Mouse (Mus musculus) stomach, postnatal 0 days (tissue): ENCODE measurements around the gene Cda.

Experiments used
- CTCF ChIP-seq: IDR thresholded peaks from 2 replicates; pipeline ENCODE4 v1.5.1; 2016; ENCODE audit warnings: antibody characterized with exemption, low read depth, mild to moderate bottlenecking, moderate library complexity
- EP300 ChIP-seq: optimal IDR thresholded peaks from 2 replicates; pipeline ENCODE3; 2016; ENCODE audit warnings: antibody characterized with exemption

- TF ChIP-seq CTCF: no peak
- no peak for TF ChIP-seq EP300
Observed at GRCm38 (mm10) chr4:138320711-138321110, 47.1 kb downstream of the Cda start.
